Mouse (Mus musculus) neural tube, embryonic 14.5 days (tissue): Measurements from ENCODE around the gene Ndrg3. TPM values are rescaled to one million over a fixed set of nuclear protein-coding genes. Genes with fewer than 3 reads are reported as not detected.
"Not testable (repeated sequence)": the region's sequence is repeated elsewhere in the genome, so short reads cannot be mapped to it uniquely, and the experiment has no call there.

Experiments used
- ATAC-seq: fragments of 200-750 bp; cut with Nextera tagmentation; 2 replicates; pipeline ENCODE4 v1.8.0; 2017; ENCODE audit warnings: low read depth, mild to moderate bottlenecking, moderate TSS enrichment, moderate library complexity
- H3K27ac ChIP-seq: fragments of 300-500 bp; sonication (generic); 2 replicates; pipeline ENCODE4 v1.5.1; 2014; ENCODE audit warnings: low read depth, mild to moderate bottlenecking, control low read depth, low read length, moderate library complexity, mixed read lengths
- H3K27me3 ChIP-seq: fragments of 300-500 bp; sonication (generic); 2 replicates; pipeline ENCODE4 v1.6.1; 2014; ENCODE audit warnings: low read length; ENCODE audit not compliant: control insufficient read depth, insufficient read depth
- H3K36me3 ChIP-seq: fragments of 300-500 bp; sonication (generic); 2 replicates; pipeline ENCODE4 v1.6.1; 2014; ENCODE audit warnings: low read length, mixed read lengths; ENCODE audit not compliant: control insufficient read depth, insufficient read depth
- H3K4me1 ChIP-seq: fragments of 300-500 bp; sonication (generic); 2 replicates; pipeline ENCODE4 v1.6.1; 2014; ENCODE audit warnings: low read length; ENCODE audit not compliant: control insufficient read depth, insufficient read depth
- H3K4me2 ChIP-seq: fragments of 300-500 bp; sonication (generic); 2 replicates; pipeline ENCODE4 v1.6.1; 2014; ENCODE audit warnings: mild to moderate bottlenecking, low read depth, low read length, control low read depth
- H3K4me3 ChIP-seq: fragments of 300-500 bp; sonication (generic); 2 replicates; pipeline ENCODE4 v1.5.1; 2014; ENCODE audit warnings: low read depth, low read length, control low read depth, mixed read lengths
- H3K9ac ChIP-seq: fragments of 300-500 bp; sonication (generic); replicated peaks from 2 replicates; pipeline ENCODE4 v1.6.1; 2014; ENCODE audit warnings: low read depth, mild to moderate bottlenecking, control low read depth, low read length, mixed read lengths
- H3K9me3 ChIP-seq: fragments of 300-500 bp; sonication (generic); 2 replicates; pipeline ENCODE4 v1.6.1; 2016; ENCODE audit warnings: low read length; ENCODE audit not compliant: control insufficient read depth
- WGBS: fragments of 180-500 bp; shearing (Covaris S2); extraction: QIAGEN DNeasy Blood & Tissue Kit; methylation state at CpG from one replicate; pipeline ENCODE4 v1.1.7; 2014; 5-methylcytosine and 5-hydroxymethylcytosine counted together
- polyA plus RNA-seq: library from polyadenylated mRNA; unstranded; fragments of >200 nt; fragmentation: Nextera tagmentation; extraction: Ambion mirVana; gene quantifications from 2 replicates; pipeline ENCODE4 v1.2.1, GENCODE M21; 2014

The Ndrg3 gene
- polyA plus RNA-seq, 1 experiment from 2014 or later, result 158 TPM

DNA sequence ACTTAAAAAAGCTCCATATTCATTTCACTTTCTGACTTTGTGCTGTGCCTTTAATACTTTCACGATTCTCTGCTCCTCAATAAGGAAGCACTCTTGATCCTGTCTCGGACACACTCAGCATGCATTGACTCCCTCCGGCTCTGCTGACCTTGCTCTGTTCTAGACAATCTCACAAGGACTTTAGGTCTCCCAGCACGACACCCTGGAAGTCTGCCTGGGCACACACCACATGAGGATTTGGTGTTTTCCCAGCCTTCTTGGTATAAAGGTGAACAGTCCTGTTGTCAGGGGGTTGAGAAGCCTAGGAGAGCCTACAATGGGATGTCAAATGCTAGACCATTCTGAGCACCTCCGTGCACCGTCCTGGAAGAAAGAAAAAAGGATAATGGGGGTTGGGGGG lies 99.0 kb downstream of the Ndrg3 start:
- H3K27ac ChIP-seq, result no peak overlapping the region
- no peak for ATAC-seq
- 76% methylated on average over 6 of the region's 6 CpGs for WGBS
- no peak overlapping the region for H3K4me3 ChIP-seq
- H3K36me3 ChIP-seq, result no peaks in the 10 kb centered on the region
- H3K9me3 ChIP-seq, result no peaks in the 10 kb centered on the region
- H3K27me3 ChIP-seq, result no peaks in the 10 kb centered on the region
- H3K4me2 ChIP-seq, result no peak overlapping the region
- no peak overlapping the region for H3K9ac ChIP-seq
- H3K4me1 ChIP-seq, result 0 out of 2 replicates have a peak, but pooled peaks cover 4% of the 10 kb centered on the region

DNA sequence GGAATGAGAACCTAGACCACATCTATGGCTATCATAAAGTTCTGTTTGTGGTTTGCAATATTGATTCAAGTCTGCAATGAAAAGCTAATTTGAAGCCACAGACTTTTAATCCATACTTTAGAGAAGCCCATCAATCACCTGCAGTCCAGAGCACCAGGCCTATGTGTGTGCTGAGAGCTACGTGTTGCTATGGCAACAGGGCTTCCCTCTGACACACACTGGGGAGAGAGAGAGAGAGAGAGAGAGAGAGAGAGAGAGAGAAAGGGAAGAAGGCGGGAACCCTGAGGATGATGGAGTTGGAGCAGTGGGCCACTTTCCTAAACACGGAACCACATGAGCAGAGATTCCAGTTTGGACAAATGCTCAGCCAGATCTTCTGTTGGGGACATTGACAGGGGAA lies 99.6 kb downstream of the Ndrg3 start:
- Histone ChIP-seq H3K9me3 (no peaks in the 10 kb centered on the region), H3K27ac (no peak overlapping the region), H3K4me2 (no peak overlapping the region), H3K4me1 (0 out of 2 replicates have a peak, but pooled peaks cover 4% of the 10 kb centered on the region), H3K27me3 (no peaks in the 10 kb centered on the region), H3K9ac (no peak overlapping the region), H3K4me3 (no peak overlapping the region), H3K36me3 (no peaks in the 10 kb centered on the region)
- 15% methylated on average over 3 of the region's 3 CpGs for WGBS
- peak; percentile 63; the same call in 1 of the 2 replicates for ATAC-seq

GRCm38 (mm10) chr2:156888490-156888889 lies 103.4 kb downstream of the Ndrg3 start:
- ATAC-seq, result no peak
- H3K4me1 ChIP-seq, result 0 out of 2 replicates have a peak, but pooled peaks cover 4% of the 10 kb centered on the region
- no peak overlapping the region for H3K27ac ChIP-seq
- no peaks in the 10 kb centered on the region for H3K36me3 ChIP-seq
- no peaks in the 10 kb centered on the region for H3K27me3 ChIP-seq
- no peak overlapping the region for H3K4me3 ChIP-seq
- H3K9me3 ChIP-seq, result no peaks in the 10 kb centered on the region
- H3K9ac ChIP-seq, result no peak overlapping the region
- no peak overlapping the region for H3K4me2 ChIP-seq
- WGBS, result 76% methylated on average over 3 of the region's 3 CpGs

DNA sequence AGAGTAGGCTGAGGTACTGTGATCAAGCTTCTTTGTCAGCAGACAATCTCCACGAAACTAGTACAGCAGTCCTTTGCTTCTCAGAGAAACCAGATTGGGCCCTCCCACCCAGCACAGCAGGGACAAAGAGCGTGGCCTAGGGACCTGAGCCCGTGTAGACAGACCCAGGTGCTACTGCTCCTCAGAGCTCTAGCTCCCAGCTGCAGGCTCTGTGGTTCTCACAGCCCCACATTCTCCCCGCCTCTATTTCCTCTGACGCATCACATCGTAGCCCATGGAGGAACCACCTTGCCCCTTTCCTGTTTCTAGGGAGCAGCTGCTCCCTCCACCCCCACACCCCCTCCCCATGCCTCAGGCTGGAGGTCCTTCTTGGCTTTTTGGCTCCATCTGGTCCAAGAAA lies 104.8 kb downstream of the Ndrg3 start, which contains the start of gene Sla2:
Gene Sla2 (minus strand): TSS at position 176 of the 400 bp plus-strand sequence.
- H3K4me2 ChIP-seq, result no peak within 1 kb of the TSS
- no peaks in the 10 kb centered on the region for H3K9me3 ChIP-seq
- WGBS, result 75% methylated on average over 6 of the region's 6 CpGs
- H3K4me3 ChIP-seq, result no peak within 1 kb of the TSS
- ATAC-seq, result no peak
- 0 out of 2 replicates have a peak, but pooled peaks cover 3% of the 10 kb centered on the region for H3K4me1 ChIP-seq
- no peaks in the 10 kb centered on the region for H3K36me3 ChIP-seq
- no peaks in the 10 kb centered on the region for H3K27me3 ChIP-seq
- H3K27ac ChIP-seq, result no peak within 1 kb of the TSS
- no peak within 1 kb of the TSS for H3K9ac ChIP-seq

- ATAC-seq, result no peak
- no peak overlapping the region for H3K27ac ChIP-seq
These were observed 105.7 kb downstream of the Ndrg3 start for GRCm38 (mm10) chr2:156886084-156886631.

DNA sequence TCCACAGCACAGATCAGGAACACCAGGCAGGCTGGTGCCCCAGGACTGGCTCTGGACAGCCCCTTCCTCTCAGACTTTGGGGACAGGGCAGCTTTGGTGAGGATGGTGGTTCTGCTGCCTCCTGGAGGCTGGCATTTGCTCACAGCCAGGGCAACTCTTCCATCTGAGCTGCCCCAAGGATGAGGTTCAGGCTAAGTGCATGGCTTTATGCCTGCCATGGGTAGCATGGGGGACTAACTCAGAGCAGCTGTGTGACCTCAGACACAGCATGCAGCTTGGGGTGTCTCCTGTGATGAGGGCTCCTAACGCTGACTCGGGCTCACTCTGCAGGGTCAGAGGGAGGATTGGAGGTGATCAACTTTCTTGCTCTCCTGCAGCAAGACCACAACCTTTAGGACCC lies 106.2 kb downstream of the Ndrg3 start:
- not testable (repeated sequence) for H3K4me1 ChIP-seq, H3K4me3 ChIP-seq, H3K27me3 ChIP-seq, ATAC-seq, H3K36me3 ChIP-seq, H3K9ac ChIP-seq, H3K27ac ChIP-seq, H3K4me2 ChIP-seq, H3K9me3 ChIP-seq
- WGBS, result 78% methylated on average over 2 of the region's 2 CpGs

More at GRCm38 (mm10) chr2:156886084-156886631, 105.7 kb downstream of the Ndrg3 start:
- Histone ChIP-seq H3K4me2 (no peak overlapping the region), H3K27me3 (no peaks in the 10 kb centered on the region), H3K4me1 (no peaks in the 10 kb centered on the region), H3K4me3 (no peak overlapping the region), H3K36me3 (no peaks in the 10 kb centered on the region), H3K9me3 (no peaks in the 10 kb centered on the region), H3K9ac (no peak overlapping the region)
- WGBS, result 84% methylated on average over 10 of the region's 10 CpGs

DNA sequence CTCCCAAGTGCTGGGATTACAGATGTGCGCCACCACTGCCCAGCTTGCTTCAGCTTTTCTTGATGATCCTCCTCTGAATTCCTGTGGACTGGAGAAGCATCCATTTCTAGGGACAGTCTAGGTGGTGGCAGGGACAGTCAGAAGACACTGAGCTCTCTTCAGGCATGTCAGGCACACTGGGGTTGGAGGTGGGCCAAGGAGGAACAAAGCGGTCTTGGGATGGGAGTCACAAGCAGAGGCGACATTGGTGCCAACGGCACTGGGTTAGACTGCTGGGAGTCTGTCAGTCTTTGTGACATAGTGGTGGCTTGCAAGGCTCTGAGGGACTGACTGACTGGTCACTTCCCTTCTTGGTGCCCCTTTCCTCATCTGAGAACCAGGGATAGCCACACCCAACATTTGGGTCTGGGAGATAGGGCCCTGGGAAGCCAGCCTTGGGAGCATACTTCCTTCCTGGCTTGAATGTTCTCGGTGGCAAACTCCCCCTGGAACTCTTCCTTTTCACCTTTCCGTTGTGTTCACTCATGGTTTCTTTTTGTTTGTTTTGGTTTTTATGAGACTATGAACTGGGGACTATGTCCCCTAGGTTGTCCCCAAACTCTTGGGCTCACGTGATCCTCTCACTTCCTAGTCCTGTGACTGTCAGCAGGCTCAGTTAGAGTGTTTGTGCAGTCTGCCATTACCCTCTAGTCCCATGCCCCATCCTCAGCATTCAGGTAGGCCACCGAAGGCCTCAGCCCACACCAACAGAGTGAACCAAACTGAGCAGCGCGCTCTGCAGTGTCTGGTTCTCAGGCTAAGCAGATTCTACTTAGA lies 107.3 kb downstream of the Ndrg3 start:
- Histone ChIP-seq H3K4me3 (no peak overlapping the region), H3K27me3 (no peaks in the 10 kb centered on the region), H3K27ac (no peak overlapping the region), H3K9me3 (no peaks in the 10 kb centered on the region), H3K36me3 (no peaks in the 10 kb centered on the region), H3K4me1 (no peaks in the 10 kb centered on the region), H3K9ac (no peak overlapping the region), H3K4me2 (no peak overlapping the region)
- ATAC-seq, result no peak
- WGBS, result 91% methylated on average over 10 of the region's 10 CpGs

DNA sequence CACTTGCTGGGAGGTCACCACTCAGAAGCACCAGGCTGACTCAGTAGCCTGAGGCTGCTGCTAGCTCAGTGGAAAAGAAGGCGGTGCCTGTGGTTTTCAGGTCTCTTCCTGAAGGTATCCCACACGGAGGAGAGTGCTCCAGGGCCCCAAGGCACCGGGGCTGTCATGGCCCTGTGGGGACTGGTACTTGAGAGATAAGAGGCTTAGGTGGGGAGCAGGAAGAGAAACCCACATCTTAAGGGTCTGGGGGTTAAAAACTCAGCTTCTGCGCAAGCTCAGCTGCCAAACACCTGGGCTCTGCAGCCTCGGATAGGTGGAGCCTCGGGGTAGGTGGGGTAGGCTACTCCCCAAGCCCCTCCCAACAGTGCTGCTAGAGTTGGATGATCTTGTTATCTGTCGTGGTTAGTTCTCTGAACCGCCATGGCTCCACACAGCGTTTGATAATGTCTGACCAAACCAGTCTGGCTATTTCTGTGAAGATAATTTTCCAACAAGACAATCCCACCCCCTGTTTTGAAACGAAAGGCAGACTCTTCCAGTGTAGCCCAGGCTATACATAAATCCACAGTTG lies 109.3 kb downstream of the Ndrg3 start:
- no peak for ATAC-seq
- H3K27me3 ChIP-seq, result no peaks in the 10 kb centered on the region

GRCm38 (mm10) chr2:156879541-156879940 lies 112.3 kb downstream of the Ndrg3 start:
- 76% methylated on average over 3 of the region's 3 CpGs for WGBS
- Histone ChIP-seq H3K9me3 (no peaks in the 10 kb centered on the region), H3K9ac (no peak overlapping the region), H3K4me1 (no peaks in the 10 kb centered on the region), H3K4me2 (no peak overlapping the region), H3K4me3 (no peak overlapping the region), H3K36me3 (peaks cover 1% of the 10 kb centered on the region; the same call in 1 of the 2 replicates), H3K27me3 (no peaks in the 10 kb centered on the region), H3K27ac (no peak overlapping the region)
- no peak for ATAC-seq

More for the DNA sequence above, 109.3 kb downstream of the Ndrg3 start:
- H3K4me2 ChIP-seq, result no peak overlapping the region
- WGBS, result 41% methylated on average over 10 of the region's 10 CpGs
- no peaks in the 10 kb centered on the region for H3K4me1 ChIP-seq
- H3K9me3 ChIP-seq, result no peaks in the 10 kb centered on the region
- no peak overlapping the region for H3K4me3 ChIP-seq
- H3K27ac ChIP-seq, result no peak overlapping the region
- no peaks in the 10 kb centered on the region for H3K36me3 ChIP-seq
- no peak overlapping the region for H3K9ac ChIP-seq
